Mouse (Mus musculus) liver, postnatal 0 days (tissue): ENCODE measurements around the gene Adcy5.

ENCODE experiments used
- CTCF ChIP-seq: sonication (generic); IDR thresholded peaks from 2 replicates; pipeline ENCODE4 v1.5.1; 2016; ENCODE audit warnings: antibody characterized with exemption, low read depth
- EP300 ChIP-seq: IDR thresholded peaks from 2 replicates; pipeline ENCODE4 v1.6.1; 2016; ENCODE audit warnings: antibody characterized with exemption, low read depth, mild to moderate bottlenecking

- no peak for TF ChIP-seq CTCF
- no peak for TF ChIP-seq EP300
Observed at GRCm38 (mm10) chr16:35304416-35304815, 149.7 kb downstream of the Adcy5 start.
